Mouse (Mus musculus) embryonic fibroblast, embryonic 13.5 days (primary cell): ENCODE data around the gene Prm2.

Experiments
- CTCF ChIP-seq: IDR thresholded peaks from 2 replicates; pipeline ENCODE4 v1.5.1; 2011; ENCODE audit warnings: mild to moderate bottlenecking, control low read depth, low read length, moderate library complexity, borderline replicate concordance; ENCODE audit not compliant: insufficient read depth
- POLR2A ChIP-seq: IDR thresholded peaks from 2 replicates; pipeline ENCODE4 v1.6.1; 2011; ENCODE audit warnings: low read depth, mild to moderate bottlenecking, control low read depth, low read length, moderate library complexity

- TF ChIP-seq POLR2A (no peak), CTCF (no peak)
Measured at GRCm38 (mm10) chr16:10776322-10776721, 19.6 kb downstream of the Prm2 start.
